Mouse (Mus musculus) olfactory bulb, adult 2 months (tissue): ENCODE results near the gene Tecpr2.

Experiments used
- CTCF ChIP-seq: fragments of 200-500 bp; IDR thresholded peaks from 2 replicates; pipeline ENCODE4 v1.5.1; 2012; ENCODE audit warnings: low read depth, mild to moderate bottlenecking, low read length, moderate library complexity; ENCODE audit not compliant: insufficient read depth
- POLR2A ChIP-seq: fragments of 200-500 bp; IDR thresholded peaks from 2 replicates; pipeline ENCODE4 v1.6.1; 2012; ENCODE audit warnings: mild to moderate bottlenecking, low read depth, low read length, moderate library complexity; ENCODE audit not compliant: insufficient read depth

DNA sequence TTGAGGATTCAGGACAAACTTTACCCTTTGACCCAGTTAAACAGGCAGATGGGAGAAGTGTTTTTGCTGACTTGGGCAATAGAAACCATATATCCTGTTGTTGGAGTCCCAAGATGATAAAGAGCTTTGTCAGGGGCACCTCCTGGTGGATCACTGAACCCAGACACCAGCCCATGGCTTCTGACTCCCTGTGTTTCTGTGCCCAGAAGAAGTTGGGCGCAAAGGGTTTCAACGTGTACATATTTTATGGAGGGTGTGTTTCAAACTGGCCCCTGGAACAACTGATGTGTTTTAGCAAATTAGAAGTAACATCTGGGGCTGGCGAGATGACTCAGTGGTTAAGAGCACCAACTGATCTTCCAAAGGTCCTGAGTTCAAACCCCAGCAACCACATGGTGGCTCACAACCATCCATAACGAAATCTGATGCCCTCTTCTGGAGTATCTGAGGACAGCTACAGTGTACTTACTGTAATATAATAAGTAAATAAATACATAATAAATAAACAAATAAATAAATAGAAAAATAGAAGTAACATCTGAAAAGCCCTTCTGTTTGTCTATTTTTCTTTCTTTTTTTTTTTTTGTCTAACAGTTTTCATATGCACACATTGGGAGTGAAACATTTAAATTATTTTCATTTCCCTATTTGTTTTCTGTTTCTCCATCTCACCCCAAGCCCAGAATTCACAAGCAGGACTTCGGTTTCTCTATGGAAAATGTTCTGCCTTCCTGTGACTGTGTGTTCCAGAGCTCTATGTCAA is 47.2 kb upstream of the Tecpr2 start:
- TF ChIP-seq CTCF (no peak), POLR2A (no peak)
